Mouse (Mus musculus) midbrain, postnatal 0 days (tissue): ENCODE measurements around the gene Cd300lg. TPM values are rescaled to one million over a fixed set of nuclear protein-coding genes. Genes with fewer than 3 reads are reported as not detected.

Experiments
- ATAC-seq: fragments of 200-750 bp; cut with Nextera tagmentation; 2 replicates; pipeline ENCODE4 v1.8.0; 2017; ENCODE audit warnings: moderate number of reproducible peaks, mild to moderate bottlenecking, moderate TSS enrichment, moderate library complexity; ENCODE audit not compliant: low FRiP score
- DNase-seq: peaks from one replicate; pipeline ENCODE4 v3.0.0-alpha.2; 2015; ENCODE audit warnings: low spot score
- H3K27ac ChIP-seq: fragments of 300-500 bp; sonication (generic); 2 replicates; pipeline ENCODE4 v1.5.1; 2014; ENCODE audit warnings: low read depth, mild to moderate bottlenecking, low read length, mixed read lengths
- H3K27me3 ChIP-seq: fragments of 300-500 bp; sonication (generic); 2 replicates; pipeline ENCODE4 v1.6.1; 2014; ENCODE audit warnings: low read length, control low read depth, mixed read lengths; ENCODE audit not compliant: insufficient read depth
- H3K36me3 ChIP-seq: fragments of 300-500 bp; sonication (generic); 2 replicates; pipeline ENCODE4 v1.6.1; 2014; ENCODE audit warnings: low read length, control low read depth, mixed read lengths; ENCODE audit not compliant: insufficient read depth
- H3K4me1 ChIP-seq: fragments of 300-500 bp; sonication (generic); 2 replicates; pipeline ENCODE4 v1.6.1; 2014; ENCODE audit warnings: mild to moderate bottlenecking, control low read depth, antibody characterized with exemption, low read length, mixed read lengths; ENCODE audit not compliant: insufficient read depth
- H3K4me2 ChIP-seq: fragments of 300-500 bp; sonication (generic); 2 replicates; pipeline ENCODE4 v1.6.1; 2014; ENCODE audit warnings: low read depth, mild to moderate bottlenecking, low read length, mixed read lengths; ENCODE audit not compliant: poor library complexity, severe bottlenecking
- H3K4me3 ChIP-seq: fragments of 300-500 bp; sonication (generic); 2 replicates; pipeline ENCODE4 v1.5.1; 2014; ENCODE audit warnings: low read depth, mild to moderate bottlenecking, low read length, moderate library complexity
- H3K9ac ChIP-seq: fragments of 300-500 bp; sonication (generic); replicated peaks from 2 replicates; pipeline ENCODE4 v1.6.1; 2014; ENCODE audit warnings: mild to moderate bottlenecking, low read length, moderate library complexity, mixed read lengths; ENCODE audit not compliant: poor library complexity, severe bottlenecking
- H3K9me3 ChIP-seq: fragments of 300-500 bp; sonication (generic); 2 replicates; pipeline ENCODE4 v1.6.1; 2016; ENCODE audit warnings: low read length, control low read depth
- CTCF ChIP-seq: IDR thresholded peaks from 2 replicates; pipeline ENCODE4 v1.5.1; 2016; ENCODE audit warnings: antibody characterized with exemption, mild to moderate bottlenecking
- WGBS: fragments of 180-500 bp; shearing (Covaris S2); extraction: QIAGEN DNeasy Blood & Tissue Kit; methylation state at CpG from one replicate; pipeline ENCODE4 v1.1.7; 2014; 5-methylcytosine and 5-hydroxymethylcytosine counted together
- polyA plus RNA-seq: library from polyadenylated mRNA; unstranded; fragments of >200 nt; fragmentation: Nextera tagmentation; extraction: Ambion mirVana; gene quantifications from 2 replicates; pipeline ENCODE4 v1.2.1, GENCODE M21; 2015
- total RNA-seq: library from RNA; depleted of rRNA; stranded (reverse); fragments of >200 nt; gene quantifications from 2 replicates; pipeline ENCODE4 v1.2.3, GENCODE M21; 2014

The Cd300lg gene
- total and polyA plus RNA-seq, 2 experiments from 2014 or later, result 0.25 TPM; not detected in 1

GRCm38 (mm10) chr11:102039487-102040137 lies 1.7 kb upstream of the Cd300lg start:
- Histone ChIP-seq H3K4me3 (no peak overlapping the region), H3K9me3 (no peaks in the 10 kb centered on the region), H3K27me3 (no peaks in the 10 kb centered on the region), H3K36me3 (no peaks in the 10 kb centered on the region), H3K27ac (no peak overlapping the region; the same call in 1 of the 2 replicates), H3K4me1 (no peaks in the 10 kb centered on the region), H3K4me2 (peak overlapping the region; percentile 15; the same call in 1 of the 2 replicates), H3K9ac (no peak overlapping the region)
- WGBS, result 63% methylated on average over 13 of the region's 13 CpGs
- no peak for TF ChIP-seq CTCF
- ATAC-seq (no peak), DNase-seq (no peak)

GRCm38 (mm10) chr11:102040138-102040524 lies 1.2 kb upstream of the Cd300lg start:
- no peak overlapping the region for H3K4me3 ChIP-seq
- no peaks in the 10 kb centered on the region for H3K27me3 ChIP-seq
- DNase-seq (peak; percentile 96), ATAC-seq (peak; percentile 60; the same call in 1 of the 2 replicates)
- H3K9me3 ChIP-seq, result no peaks in the 10 kb centered on the region
- no peak overlapping the region for H3K9ac ChIP-seq
- under 1% methylated on average over 9 of the region's 9 CpGs for whole genome bisulfite sequencing
- H3K27ac ChIP-seq, result no peak overlapping the region
- H3K4me2 ChIP-seq, result peak overlapping the region; percentile 15; the same call in 1 of the 2 replicates
- TF ChIP-seq CTCF, result peak; percentile 94
- H3K4me1 ChIP-seq, result no peaks in the 10 kb centered on the region
- H3K36me3 ChIP-seq, result no peaks in the 10 kb centered on the region

GRCm38 (mm10) chr11:102040646-102041045 lies 663 bp upstream of the Cd300lg start:
- Histone ChIP-seq H3K27ac (no peak overlapping the region), H3K36me3 (no peaks in the 10 kb centered on the region), H3K9me3 (0 out of 2 replicates have a peak, but pooled peaks cover 2% of the 10 kb centered on the region), H3K27me3 (no peaks in the 10 kb centered on the region), H3K9ac (no peak overlapping the region), H3K4me2 (no peak overlapping the region), H3K4me1 (no peaks in the 10 kb centered on the region), H3K4me3 (no peak overlapping the region)
- TF ChIP-seq CTCF, result no peak; the same call in 1 of the 2 replicates
- WGBS, result 81% methylated on average over 4 of the region's 4 CpGs
- DNase-seq, result no peak
- ATAC-seq, result no peak

- Histone ChIP-seq H3K9ac (no peak overlapping the region), H3K4me1 (no peaks in the 10 kb centered on the region), H3K9me3 (0 out of 2 replicates have a peak, but pooled peaks cover 3% of the 10 kb centered on the region), H3K27me3 (no peaks in the 10 kb centered on the region), H3K27ac (no peak overlapping the region), H3K4me2 (no peak overlapping the region), H3K36me3 (no peaks in the 10 kb centered on the region), H3K4me3 (no peak overlapping the region)
- DNase-seq (no peak), ATAC-seq (no peak)
- no peak for TF ChIP-seq CTCF
- WGBS, result 89% methylated on average over 13 of the region's 14 CpGs
These were observed 1.7 kb downstream of the Cd300lg start for GRCm38 (mm10) chr11:102042971-102043370.

GRCm38 (mm10) chr11:102043381-102043780 lies 2.1 kb downstream of the Cd300lg start:
- DNase-seq (no peak), ATAC-seq (no peak)
- H3K27me3 ChIP-seq, result no peaks in the 10 kb centered on the region
- H3K9me3 ChIP-seq, result 0 out of 2 replicates have a peak, but pooled peaks cover 3% of the 10 kb centered on the region
- TF ChIP-seq CTCF, result no peak
- WGBS, result 83% methylated on average over 6 of the region's 6 CpGs
- H3K4me2 ChIP-seq, result no peak overlapping the region
- H3K36me3 ChIP-seq, result no peaks in the 10 kb centered on the region
- no peaks in the 10 kb centered on the region for H3K4me1 ChIP-seq
- no peak overlapping the region for H3K4me3 ChIP-seq
- no peak overlapping the region for H3K9ac ChIP-seq
- no peak overlapping the region for H3K27ac ChIP-seq

GRCm38 (mm10) chr11:102044691-102045212 lies 3.4 kb downstream of the Cd300lg start:
- TF ChIP-seq CTCF, result no peak
- Histone ChIP-seq H3K9ac (no peak overlapping the region), H3K4me2 (no peak overlapping the region), H3K36me3 (no peaks in the 10 kb centered on the region), H3K27me3 (no peaks in the 10 kb centered on the region), H3K4me1 (no peaks in the 10 kb centered on the region), H3K4me3 (no peak overlapping the region), H3K9me3 (0 out of 2 replicates have a peak, but pooled peaks cover 3% of the 10 kb centered on the region), H3K27ac (no peak overlapping the region)
- ATAC-seq (no peak), DNase-seq (no peak)
- WGBS, result 94% methylated on average over 7 of the region's 7 CpGs
